ENCODE assay signal across 13 mouse cellular contexts in genomic region chr19:4196548-4196947, GRCm38 (mm10). TPM values are rescaled to one million over a fixed set of nuclear protein-coding genes. Genes with fewer than 3 reads are reported as not detected.
DNase-seq lines count a peak whose midpoint lies in the region; ATAC-seq and TF ChIP-seq lines count a peak whose summit lies in the region.
"Had no signal": no experiment of that assay in that cellular context is flagged by ENCODE, and none has a peak within 500 bp of the region (broad histone marks: within the 10 kb centered on the region; RNA-seq: fewer than 3 reads in every experiment).

No protein-coding gene starts in this region.

- H3K4me1 ChIP-seq in cerebellum, adult 2 months (ENCODE audit: control insufficient read depth, insufficient read depth, low read length) = peaks cover 47% of the 10 kb centered on the region
- H3K4me1 ChIP-seq in kidney, postnatal 0 days (replicated peaks; ENCODE audit: insufficient read depth, low read length) = peaks cover 19% of the 10 kb centered on the region
- peaks cover 83% of the 10 kb centered on the region for H3K4me1 ChIP-seq in G1E (ENCODE audit: insufficient read depth, low read depth, low read length)
- peaks cover 47% of the 10 kb centered on the region for H3K4me1 ChIP-seq in intestine, embryonic 16.5 days (ENCODE audit: control insufficient read depth, insufficient read depth, low read length)

- no peak for TF ChIP-seq POLR2A in cerebellum, adult 2 months (IDR thresholded peaks at IDR 0.05; ENCODE audit: borderline replicate concordance, insufficient read depth, low read length)

- 18% methylated on average over 5 of the region's 5 CpGs for WGBS in cerebellum, adult 2 months
- 0% methylated on average over 5 of the region's 5 CpGs for WGBS in kidney, postnatal 0 days
- WGBS in intestine, embryonic 16.5 days = 17% methylated on average over 5 of the region's 5 CpGs

- H3K36me3 ChIP-seq in kidney, postnatal 0 days (ENCODE audit: insufficient read depth, low read length) = peaks cover 32% of the 10 kb centered on the region
- peaks cover 81% of the 10 kb centered on the region for H3K36me3 ChIP-seq in G1E (replicated peaks)
- H3K36me3 ChIP-seq in intestine, embryonic 16.5 days (ENCODE audit: control insufficient read depth, insufficient read depth, low read length) = peaks cover 23% of the 10 kb centered on the region; the same call in 1 of the 2 replicates

- intact Hi-C loops in left cerebral cortex, postnatal 14 days (cut with DNase I) = no loop called here

- no peaks in the 10 kb centered on the region for H3K27me3 ChIP-seq in cerebellum, adult 2 months (ENCODE audit: control insufficient read depth, insufficient read depth, low read length)
- H3K27me3 ChIP-seq in kidney, postnatal 0 days (ENCODE audit: insufficient read depth, low read length) = no peaks in the 10 kb centered on the region
- H3K27me3 ChIP-seq in G1E (ENCODE audit: insufficient read depth, low read length) = no peaks in the 10 kb centered on the region
- no peaks in the 10 kb centered on the region for H3K27me3 ChIP-seq in intestine, embryonic 16.5 days (replicated peaks; ENCODE audit: control insufficient read depth, insufficient read depth, low read length)
- H3K27me3 ChIP-seq: lung, embryonic 15.5 days had no signal

- ATAC-seq in kidney, postnatal 0 days (replicated peaks; ENCODE audit: low FRiP score, low read depth) = no peak
- ATAC-seq in G1E (ENCODE audit: extremely low read depth, insufficient number of reproducible peaks, low FRiP score, poor library complexity, severe bottlenecking) = no peak
- ATAC-seq in intestine, embryonic 16.5 days = peak; percentile 3
- ATAC-seq: forebrain, embryonic 14.5 days had no signal

- no peak overlapping the region for H3K4me3 ChIP-seq in cerebellum, adult 2 months (replicated peaks; ENCODE audit: insufficient read depth, low read depth, low read length)
- no peak overlapping the region for H3K4me3 ChIP-seq in kidney, postnatal 0 days (replicated peaks; ENCODE audit: low read depth, low read length)
- peak overlapping the region; percentile 53; the same call in 1 of the 2 replicates for H3K4me3 ChIP-seq in G1E (ENCODE audit: low read depth, low read length)
- H3K4me3 ChIP-seq in intestine, embryonic 16.5 days (ENCODE audit: low read length) = no peak overlapping the region
- H3K4me3 ChIP-seq: lung, embryonic 15.5 days had no signal

- no peak overlapping the region for H3K4me2 ChIP-seq in kidney, postnatal 0 days (ENCODE audit: low read length)
- H3K4me2 ChIP-seq in intestine, embryonic 16.5 days (ENCODE audit: low read depth, low read length) = no peak overlapping the region
- H3K4me2 ChIP-seq: lung, embryonic 15.5 days had no signal

- no peaks in the 10 kb centered on the region for H3K9me3 ChIP-seq in kidney, postnatal 0 days (replicated peaks; ENCODE audit: low read length)
- no peaks in the 10 kb centered on the region for H3K9me3 ChIP-seq in G1E (replicated peaks)
- H3K9me3 ChIP-seq in intestine, embryonic 16.5 days (ENCODE audit: control insufficient read depth, low read length) = no peaks in the 10 kb centered on the region
- H3K9me3 ChIP-seq: lung, embryonic 15.5 days had no signal

- 0 out of 2 replicates have a peak overlapping the region, but pooled peaks have one; percentile 24 for H3K9ac ChIP-seq in kidney, postnatal 0 days (ENCODE audit: low read depth, low read length)
- 0 out of 2 replicates have a peak overlapping the region, but pooled peaks have one; percentile 0 for H3K9ac ChIP-seq in intestine, embryonic 16.5 days (ENCODE audit: low read depth, low read length)
- H3K9ac ChIP-seq: lung, embryonic 15.5 days had no signal

- no peak for DNase-seq in cerebellum, adult 2 months
- no peak for DNase-seq in cerebellum, postnatal 14 days
- no peak for DNase-seq in kidney, postnatal 0 days (ENCODE audit: low spot score)
- DNase-seq in kidney, postnatal 14 days = no peak
- no peak for DNase-seq in G1E (ENCODE audit: low spot score)
- DNase-seq in left cerebral cortex, postnatal 14 days (ENCODE audit: low spot score in 2 of 2) = no peak
- no peak for DNase-seq in lung, postnatal 10 days

- no peak for TF ChIP-seq CTCF in cerebellum, adult 2 months (IDR thresholded peaks at IDR 0.05; ENCODE audit: borderline replicate concordance, insufficient read depth, low read depth, low read length)
- no peak for TF ChIP-seq CTCF in kidney, postnatal 0 days (IDR thresholded peaks at IDR 0.05; ENCODE audit: low read depth)
- no peak for TF ChIP-seq CTCF in G1E (IDR thresholded peaks at IDR 0.05; ENCODE audit: low read depth, low read length)

- peak overlapping the region; percentile 35; the same call in 1 of the 2 replicates for H3K27ac ChIP-seq in cerebellum, adult 2 months (ENCODE audit: insufficient read depth, low read length)
- H3K27ac ChIP-seq in kidney, postnatal 0 days = no peak overlapping the region
- peak overlapping the region; percentile 38 for H3K27ac ChIP-seq in intestine, embryonic 16.5 days (ENCODE audit: low read length)
- H3K27ac ChIP-seq: lung, embryonic 15.5 days had no signal

RNA-seq across cellular contexts. Expression of gene Ppp1ca, which starts 4.7 kb away (rescaled TPM):
- 316 and 348 TPM in 2 replicates for polyA plus RNA-seq in cerebellum, adult 2 months (2012; rRNA removed)
- polyA plus RNA-seq in kidney, postnatal 0 days (2015; fragmentation: Nextera tagmentation; extraction: Ambion mirVana) = 804 and 864 TPM in 2 replicates
- total RNA-seq in G1E (2014; fragmentation: Nextera tagmentation) = 270 and 304 TPM in 2 replicates
- total RNA-seq in G1E (2017) = 565 and 679 TPM in 2 replicates
- polyA plus RNA-seq in G1E (2012) = 547 and 673 TPM in 2 replicates
- 759 and 799 TPM in 2 replicates for polyA plus RNA-seq in intestine, embryonic 16.5 days (2015; fragmentation: Nextera tagmentation; extraction: Ambion mirVana)
- 100 to 1,000 TPM; 323 to 336 TPM for total RNA-seq in left cerebral cortex, postnatal 14 days (2021)

RNA-seq across cellular contexts. Expression of gene Rad9a, which starts 4.9 kb away (rescaled TPM):
- polyA plus RNA-seq in cerebellum, adult 2 months (2012; rRNA removed) = 31.9 and 37.6 TPM in 2 replicates
- 22.8 and 25.7 TPM in 2 replicates for polyA plus RNA-seq in kidney, postnatal 0 days (2015; fragmentation: Nextera tagmentation; extraction: Ambion mirVana)
- total RNA-seq in G1E (2014; fragmentation: Nextera tagmentation) (61.9 and 93.9 TPM in 2 replicates), G1E (2017) (27.5 and 29.2 TPM in 2 replicates)
- polyA plus RNA-seq in G1E (2012) = 31.3 and 33.6 TPM in 2 replicates
- polyA plus RNA-seq in intestine, embryonic 16.5 days (2015; fragmentation: Nextera tagmentation; extraction: Ambion mirVana) = 31.7 and 34.2 TPM in 2 replicates
- total RNA-seq in left cerebral cortex, postnatal 14 days (2021) = 1 to 10 TPM; 6.4 to 9.0 TPM

RNA-seq across cellular contexts. Expression of gene Tbc1d10c, which starts 5.5 kb away (rescaled TPM):
- 1.1 and 1.4 TPM in 2 replicates for polyA plus RNA-seq in cerebellum, adult 2 months (2012; rRNA removed)
- 3.5 and 3.9 TPM in 2 replicates for polyA plus RNA-seq in kidney, postnatal 0 days (2015; fragmentation: Nextera tagmentation; extraction: Ambion mirVana)
- 12.8 and 13.0 TPM in 2 replicates for total RNA-seq in G1E (2014; fragmentation: Nextera tagmentation)
- total RNA-seq in G1E (2017) = 21.9 and 26.7 TPM in 2 replicates
- polyA plus RNA-seq in G1E (2012) = 32.8 and 36.0 TPM in 2 replicates
- polyA plus RNA-seq in intestine, embryonic 16.5 days (2015; fragmentation: Nextera tagmentation; extraction: Ambion mirVana) = 3.6 and 4.0 TPM in 2 replicates
- 1 to 10 TPM; 1.6 to 1.8 TPM for total RNA-seq in left cerebral cortex, postnatal 14 days (2021)

RNA-seq across cellular contexts. Expression of gene Clcf1, which starts 17.5 kb away (rescaled TPM):
- polyA plus RNA-seq in cerebellum, adult 2 months (2012; rRNA removed) = 4.3 and 5.0 TPM in 2 replicates
- 6.5 and 6.7 TPM in 2 replicates for polyA plus RNA-seq in kidney, postnatal 0 days (2015; fragmentation: Nextera tagmentation; extraction: Ambion mirVana)
- total RNA-seq in G1E (2014; fragmentation: Nextera tagmentation) (not detected in 2 replicates), G1E (2017) (0.06 and 0.27 TPM in 2 replicates)
- polyA plus RNA-seq in G1E (2012) = not detected in 2 replicates
- 5.9 TPM in 2 replicates for polyA plus RNA-seq in intestine, embryonic 16.5 days (2015; fragmentation: Nextera tagmentation; extraction: Ambion mirVana)
- 1 to 10 TPM; 1.3 to 1.5 TPM for total RNA-seq in left cerebral cortex, postnatal 14 days (2021)

RNA-seq across cellular contexts. Expression of gene AC109138.7, which starts 17.6 kb away (rescaled TPM):
- 0.77 TPM in 1 of 2 replicates, not detected in the other for polyA plus RNA-seq in cerebellum, adult 2 months (2012; rRNA removed)
- polyA plus RNA-seq in kidney, postnatal 0 days (2015; fragmentation: Nextera tagmentation; extraction: Ambion mirVana) = not detected in 2 replicates
- total RNA-seq in G1E (2014; fragmentation: Nextera tagmentation) = not detected in 2 replicates
- total RNA-seq in G1E (2017) = not detected in 2 replicates
- 35.4 TPM in 1 of 2 replicates, not detected in the other for polyA plus RNA-seq in G1E (2012)
- not detected in 2 replicates for polyA plus RNA-seq in intestine, embryonic 16.5 days (2015; fragmentation: Nextera tagmentation; extraction: Ambion mirVana)
- not detected for total RNA-seq in left cerebral cortex, postnatal 14 days (2021)
- total RNA-seq: common myeloid progenitor, adult 5-6 weeks had no signal
- polyA plus RNA-seq: forebrain, embryonic 14.5 days; heart, embryonic 16.5 days; lung, embryonic 15.5 days; stomach, embryonic 14.5 days had no signal
